Mouse (Mus musculus) embryonic facial prominence, embryonic 12.5 days (tissue): ENCODE data around the gene Zglp1. TPM values are rescaled to one million over a fixed set of nuclear protein-coding genes. Genes with fewer than 3 reads are reported as not detected.
"Not testable (repeated sequence)": the region's sequence is repeated elsewhere in the genome, so short reads cannot be mapped to it uniquely, and the experiment has no call there.

Experiments
- ATAC-seq: fragments of 200-750 bp; cut with Nextera tagmentation; 2 replicates; pipeline ENCODE4 v1.8.0; 2017; ENCODE audit not compliant: insufficient number of reproducible peaks, insufficient read depth, low FRiP score, low TSS enrichment
- H3K27ac ChIP-seq: fragments of 300-500 bp; sonication (generic); 2 replicates; pipeline ENCODE4 v1.5.1; 2016; ENCODE audit warnings: mild to moderate bottlenecking
- H3K27me3 ChIP-seq: fragments of 300-500 bp; sonication (generic); 2 replicates; pipeline ENCODE4 v1.6.1; 2016; ENCODE audit warnings: mild to moderate bottlenecking, moderate library complexity
- H3K36me3 ChIP-seq: fragments of 300-500 bp; sonication (generic); 2 replicates; pipeline ENCODE4 v1.6.1; 2016; ENCODE audit warnings: mild to moderate bottlenecking
- H3K4me1 ChIP-seq: fragments of 300-500 bp; sonication (generic); 2 replicates; pipeline ENCODE4 v1.6.1; 2016
- H3K4me2 ChIP-seq: fragments of 300-500 bp; sonication (generic); replicated peaks from 2 replicates; pipeline ENCODE4 v1.6.1; 2016; ENCODE audit warnings: mild to moderate bottlenecking, moderate library complexity
- H3K4me3 ChIP-seq: fragments of 300-500 bp; sonication (generic); 2 replicates; pipeline ENCODE4 v1.5.1; 2016; ENCODE audit warnings: mild to moderate bottlenecking
- H3K9ac ChIP-seq: fragments of 300-500 bp; sonication (generic); 2 replicates; pipeline ENCODE4 v1.6.1; 2016; ENCODE audit warnings: mild to moderate bottlenecking, moderate library complexity
- H3K9me3 ChIP-seq: fragments of 300-500 bp; sonication (generic); 2 replicates; pipeline ENCODE4 v1.6.1; 2016; ENCODE audit warnings: mild to moderate bottlenecking, moderate library complexity
- WGBS: fragments of 180-500 bp; shearing (Covaris S2); methylation state at CpG from one replicate; pipeline ENCODE4 v1.1.7; 2016; 5-methylcytosine and 5-hydroxymethylcytosine counted together
- polyA plus RNA-seq: library from polyadenylated mRNA; unstranded; fragments of >200 nt; fragmentation: Nextera tagmentation; extraction: Ambion mirVana; gene quantifications from 2 replicates; pipeline ENCODE4 v1.2.1, GENCODE M21; 2016

Zglp1 gene
- polyA plus RNA-seq, 1 experiment from 2014 or later = 0.82 TPM

GRCm38 (mm10) chr9:21051578-21051977, 15.3 kb downstream of the Zglp1 start:
- WGBS = 68% methylated on average over 10 of the region's 10 CpGs
- no peak overlapping the region for H3K27ac ChIP-seq
- no peaks in the 10 kb centered on the region for H3K27me3 ChIP-seq
- H3K9me3 ChIP-seq = no peaks in the 10 kb centered on the region
- H3K4me2 ChIP-seq = no peak overlapping the region
- no peaks in the 10 kb centered on the region for H3K36me3 ChIP-seq
- no peak overlapping the region for H3K9ac ChIP-seq
- H3K4me1 ChIP-seq = no peaks in the 10 kb centered on the region
- ATAC-seq = no peak
- no peak overlapping the region for H3K4me3 ChIP-seq

GRCm38 (mm10) chr9:21045235-21045634, 21.7 kb downstream of the Zglp1 start:
- Histone ChIP-seq H3K4me1 (peaks cover 7% of the 10 kb centered on the region; the same call in 1 of the 2 replicates), H3K27ac (no peak overlapping the region), H3K27me3 (peaks cover 14% of the 10 kb centered on the region), H3K36me3 (no peaks in the 10 kb centered on the region), H3K4me2 (no peak overlapping the region), H3K9me3 (no peaks in the 10 kb centered on the region), H3K9ac (no peak overlapping the region), H3K4me3 (no peak overlapping the region)
- no peak for ATAC-seq
- 79% methylated on average over 3 of the region's 3 CpGs for WGBS

- not testable (repeated sequence) for H3K4me2 ChIP-seq, H3K4me1 ChIP-seq, H3K27ac ChIP-seq, ATAC-seq, H3K9me3 ChIP-seq, H3K9ac ChIP-seq, H3K4me3 ChIP-seq, H3K36me3 ChIP-seq
- peaks cover 19% of the 10 kb centered on the region for H3K27me3 ChIP-seq
- WGBS = 58% methylated on average over 1 of the region's 1 CpGs
Observed at GRCm38 (mm10) chr9:21044785-21045184, 22.1 kb downstream of the Zglp1 start.

- Histone ChIP-seq H3K9ac (no peak overlapping the region), H3K36me3 (no peaks in the 10 kb centered on the region), H3K4me1 (peaks cover 7% of the 10 kb centered on the region; the same call in 1 of the 2 replicates), H3K9me3 (peaks cover 7% of the 10 kb centered on the region; the same call in 1 of the 2 replicates), H3K4me2 (no peak overlapping the region), H3K27ac (no peak overlapping the region), H3K27me3 (peaks cover 31% of the 10 kb centered on the region), H3K4me3 (no peak overlapping the region)
- ATAC-seq = no peak
- 91% methylated on average over 4 of the region's 4 CpGs for WGBS
Observed at GRCm38 (mm10) chr9:21043563-21043962, 23.3 kb downstream of the Zglp1 start.

- Histone ChIP-seq H3K9me3 (peaks cover 7% of the 10 kb centered on the region; the same call in 1 of the 2 replicates), H3K27me3 (peaks cover 52% of the 10 kb centered on the region), H3K27ac (no peak overlapping the region), H3K4me1 (peaks cover 23% of the 10 kb centered on the region; the same call in 1 of the 2 replicates), H3K36me3 (no peaks in the 10 kb centered on the region), H3K9ac (no peak overlapping the region), H3K4me3 (no peak overlapping the region), H3K4me2 (no peak overlapping the region)
- no peak for ATAC-seq
- WGBS = 34% methylated on average over 4 of the region's 4 CpGs
Observed at GRCm38 (mm10) chr9:21041308-21041707, 25.6 kb downstream of the Zglp1 start.

- H3K9me3 ChIP-seq = peaks cover 7% of the 10 kb centered on the region; the same call in 1 of the 2 replicates
- H3K9ac ChIP-seq = no peak overlapping the region
- H3K36me3 ChIP-seq = no peaks in the 10 kb centered on the region
- no peak overlapping the region for H3K27ac ChIP-seq
- H3K4me2 ChIP-seq = no peak overlapping the region
- ATAC-seq = no peak
- peaks cover 23% of the 10 kb centered on the region; the same call in 1 of the 2 replicates for H3K4me1 ChIP-seq
- H3K4me3 ChIP-seq = no peak overlapping the region
- 70% methylated on average over 3 of the region's 3 CpGs for WGBS
- H3K27me3 ChIP-seq = peaks cover 66% of the 10 kb centered on the region
Observed at GRCm38 (mm10) chr9:21039779-21040178, 27.1 kb downstream of the Zglp1 start.

- WGBS = 3% methylated on average over 31 of the region's 31 CpGs
- peak overlapping the region; percentile 64 for H3K4me2 ChIP-seq
- peak overlapping the region; percentile 41; the same call in 1 of the 2 replicates for H3K9ac ChIP-seq
- H3K27me3 ChIP-seq = peaks cover 87% of the 10 kb centered on the region
- peaks cover 7% of the 10 kb centered on the region; the same call in 1 of the 2 replicates for H3K9me3 ChIP-seq
- H3K36me3 ChIP-seq = no peaks in the 10 kb centered on the region
- H3K4me1 ChIP-seq = peaks cover 38% of the 10 kb centered on the region; the same call in 1 of the 2 replicates
- no peak overlapping the region for H3K27ac ChIP-seq
- peak overlapping the region; percentile 37 for H3K4me3 ChIP-seq
- no peak for ATAC-seq
Observed at GRCm38 (mm10) chr9:21037481-21037891, 29.4 kb downstream of the Zglp1 start.

- no peak for ATAC-seq
- no peaks in the 10 kb centered on the region for H3K36me3 ChIP-seq
- H3K9ac ChIP-seq = no peak overlapping the region
- H3K27me3 ChIP-seq = peaks cover 95% of the 10 kb centered on the region
- H3K4me3 ChIP-seq = peak overlapping the region; percentile 37; the same call in 1 of the 2 replicates
- H3K27ac ChIP-seq = no peak overlapping the region
- H3K4me2 ChIP-seq = peak overlapping the region; percentile 64
- H3K9me3 ChIP-seq = peaks cover 7% of the 10 kb centered on the region; the same call in 1 of the 2 replicates
- under 1% methylated on average over 22 of the region's 22 CpGs for WGBS
- peaks cover 46% of the 10 kb centered on the region for H3K4me1 ChIP-seq
Observed at GRCm38 (mm10) chr9:21036666-21037065, 30.2 kb downstream of the Zglp1 start.

GRCm38 (mm10) chr9:21036161-21036560, 30.7 kb downstream of the Zglp1 start:
- 7% methylated on average over 20 of the region's 20 CpGs for whole genome bisulfite sequencing
- Histone ChIP-seq H3K4me1 (peaks cover 47% of the 10 kb centered on the region), H3K27me3 (peaks cover 95% of the 10 kb centered on the region)

GRCm38 (mm10) chr9:21035586-21035985, 31.3 kb downstream of the Zglp1 start:
- H3K4me3 ChIP-seq = no peak overlapping the region
- no peak for ATAC-seq
- WGBS = 15% methylated on average over 9 of the region's 9 CpGs
- H3K27ac ChIP-seq = no peak overlapping the region
- H3K4me1 ChIP-seq = peaks cover 48% of the 10 kb centered on the region
- H3K9ac ChIP-seq = no peak overlapping the region
- no peaks in the 10 kb centered on the region for H3K36me3 ChIP-seq
- H3K9me3 ChIP-seq = peaks cover 7% of the 10 kb centered on the region; the same call in 1 of the 2 replicates
- peaks cover 90% of the 10 kb centered on the region for H3K27me3 ChIP-seq
- H3K4me2 ChIP-seq = no peak overlapping the region

More at GRCm38 (mm10) chr9:21036161-21036560, 30.7 kb downstream of the Zglp1 start:
- peak overlapping the region; percentile 64; the same call in 1 of the 2 replicates for H3K4me2 ChIP-seq
- no peak overlapping the region for H3K9ac ChIP-seq
- H3K4me3 ChIP-seq = no peak overlapping the region; the same call in 1 of the 2 replicates
- H3K9me3 ChIP-seq = peaks cover 7% of the 10 kb centered on the region; the same call in 1 of the 2 replicates
- no peak overlapping the region for H3K27ac ChIP-seq
- H3K36me3 ChIP-seq = no peaks in the 10 kb centered on the region
- ATAC-seq = no peak

- no peak for ATAC-seq
- Histone ChIP-seq H3K4me2 (no peak overlapping the region; the same call in 1 of the 2 replicates), H3K4me3 (peak overlapping the region; percentile 13; the same call in 1 of the 2 replicates), H3K27me3 (peaks cover 87% of the 10 kb centered on the region), H3K4me1 (peaks cover 55% of the 10 kb centered on the region), H3K9ac (no peak overlapping the region), H3K36me3 (no peaks in the 10 kb centered on the region), H3K27ac (no peak overlapping the region), H3K9me3 (peaks cover 5% of the 10 kb centered on the region; the same call in 1 of the 2 replicates)
- 3% methylated on average over 17 of the region's 17 CpGs for WGBS
Observed at GRCm38 (mm10) chr9:21034481-21035085, 32.3 kb downstream of the Zglp1 start.

- no peak overlapping the region for H3K27ac ChIP-seq
- peak overlapping the region; percentile 44 for H3K4me3 ChIP-seq
- no peaks in the 10 kb centered on the region for H3K36me3 ChIP-seq
- H3K4me1 ChIP-seq = peaks cover 61% of the 10 kb centered on the region
- H3K4me2 ChIP-seq = peak overlapping the region; percentile 92
- 1% methylated on average over 34 of the region's 34 CpGs for WGBS
- no peaks in the 10 kb centered on the region for H3K9me3 ChIP-seq
- H3K27me3 ChIP-seq = peaks cover 81% of the 10 kb centered on the region
- H3K9ac ChIP-seq = peak overlapping the region; percentile 28; the same call in 1 of the 2 replicates
- ATAC-seq = peak; percentile 17; the same call in 1 of the 2 replicates
Observed at GRCm38 (mm10) chr9:21033136-21033535, 33.8 kb downstream of the Zglp1 start.
